23 mouse cellular contexts compared by ENCODE assay signal in genomic region chr5:114797253-114797652, GRCm38 (mm10). TPM values are rescaled to one million over a fixed set of nuclear protein-coding genes. Genes with fewer than 3 reads are reported as not detected.
DNase-seq lines count a peak whose midpoint lies in the region; ATAC-seq and TF ChIP-seq lines count a peak whose summit lies in the region.
"Had no signal": no experiment of that assay in that cellular context is flagged by ENCODE, and none has a peak within 500 bp of the region (broad histone marks: within the 10 kb centered on the region; RNA-seq: fewer than 3 reads in every experiment).

No protein-coding gene starts in this region.

- H3K27ac ChIP-seq in forebrain, embryonic 16.5 days (ENCODE audit: low read length): peak overlapping the region; percentile 12; the same call in 1 of the 2 replicates
- no peak overlapping the region for H3K27ac ChIP-seq in forebrain, embryonic 11.5 days (ENCODE audit: low read depth, low read length)
- no peak overlapping the region for H3K27ac ChIP-seq in kidney, embryonic 15.5 days
- 0 out of 2 replicates have a peak overlapping the region, but pooled peaks have one; percentile 2 for H3K27ac ChIP-seq in midbrain, embryonic 14.5 days (replicated peaks; ENCODE audit: low read depth, low read length)
- no peak overlapping the region for H3K27ac ChIP-seq in midbrain, postnatal 0 days (ENCODE audit: low read depth, low read length)
- H3K27ac ChIP-seq: left cerebral cortex, adult 2 months; liver, embryonic 15.5 days had no signal

- H3K4me2 ChIP-seq in forebrain, embryonic 16.5 days (ENCODE audit: low read length): no peak overlapping the region
- no peak overlapping the region for H3K4me2 ChIP-seq in forebrain, embryonic 11.5 days (ENCODE audit: low read depth, low read length, severe bottlenecking)
- peak overlapping the region; percentile 68; the same call in 1 of the 2 replicates for H3K4me2 ChIP-seq in kidney, embryonic 15.5 days
- H3K4me2 ChIP-seq in midbrain, embryonic 14.5 days (ENCODE audit: low read length): no peak overlapping the region; the same call in 1 of the 2 replicates
- H3K4me2 ChIP-seq in midbrain, postnatal 0 days (ENCODE audit: low read depth, low read length, poor library complexity, severe bottlenecking): no peak overlapping the region

- H3K36me3 ChIP-seq in forebrain, embryonic 16.5 days (ENCODE audit: control insufficient read depth, insufficient read depth): peaks cover 24% of the 10 kb centered on the region
- no peaks in the 10 kb centered on the region; the same call in 1 of the 2 replicates for H3K36me3 ChIP-seq in forebrain, embryonic 11.5 days (ENCODE audit: control insufficient read depth, insufficient read depth, low read length)
- peaks cover 67% of the 10 kb centered on the region for H3K36me3 ChIP-seq in kidney, embryonic 15.5 days
- peaks cover 79% of the 10 kb centered on the region for H3K36me3 ChIP-seq in midbrain, embryonic 14.5 days (ENCODE audit: control insufficient read depth, insufficient read depth, low read length)
- H3K36me3 ChIP-seq in midbrain, postnatal 0 days (ENCODE audit: insufficient read depth, low read length): peaks cover 50% of the 10 kb centered on the region

- no peak overlapping the region for H3K9ac ChIP-seq in forebrain, embryonic 16.5 days (replicated peaks; ENCODE audit: low read depth, low read length)
- H3K9ac ChIP-seq in forebrain, embryonic 11.5 days (ENCODE audit: low read length): no peak overlapping the region
- no peak overlapping the region for H3K9ac ChIP-seq in kidney, embryonic 15.5 days
- H3K9ac ChIP-seq in midbrain, embryonic 14.5 days (replicated peaks; ENCODE audit: low read length): no peak overlapping the region
- no peak overlapping the region for H3K9ac ChIP-seq in midbrain, postnatal 0 days (replicated peaks; ENCODE audit: low read length, poor library complexity, severe bottlenecking)
- H3K9ac ChIP-seq: embryonic facial prominence, embryonic 15.5 days; liver, embryonic 15.5 days had no signal

- H3K9me3 ChIP-seq in forebrain, embryonic 16.5 days (ENCODE audit: control insufficient read depth, low read length): no peaks in the 10 kb centered on the region
- H3K9me3 ChIP-seq in forebrain, embryonic 11.5 days (ENCODE audit: control insufficient read depth, low read length): no peaks in the 10 kb centered on the region
- H3K9me3 ChIP-seq in kidney, embryonic 15.5 days (replicated peaks): no peaks in the 10 kb centered on the region
- no peaks in the 10 kb centered on the region for H3K9me3 ChIP-seq in midbrain, embryonic 14.5 days (ENCODE audit: control insufficient read depth, low read length)
- H3K9me3 ChIP-seq in midbrain, postnatal 0 days (ENCODE audit: low read length): no peaks in the 10 kb centered on the region
- H3K9me3 ChIP-seq: embryonic facial prominence, embryonic 15.5 days; hindbrain, embryonic 15.5 days; liver, embryonic 15.5 days had no signal

- H3K27me3 ChIP-seq in forebrain, embryonic 16.5 days (replicated peaks; ENCODE audit: control insufficient read depth, insufficient read depth, low read length): no peaks in the 10 kb centered on the region
- H3K27me3 ChIP-seq in forebrain, embryonic 11.5 days (ENCODE audit: control insufficient read depth, insufficient read depth, low read length): no peaks in the 10 kb centered on the region
- H3K27me3 ChIP-seq in kidney, embryonic 15.5 days: 0 out of 2 replicates have a peak, but pooled peaks cover 2% of the 10 kb centered on the region
- no peaks in the 10 kb centered on the region for H3K27me3 ChIP-seq in midbrain, embryonic 14.5 days (ENCODE audit: control insufficient read depth, insufficient read depth, low read length)
- no peaks in the 10 kb centered on the region for H3K27me3 ChIP-seq in midbrain, postnatal 0 days (ENCODE audit: insufficient read depth, low read length)
- H3K27me3 ChIP-seq: embryonic facial prominence, embryonic 15.5 days; hindbrain, embryonic 15.5 days; liver, embryonic 15.5 days had no signal

- H3K4me1 ChIP-seq in forebrain, embryonic 16.5 days (replicated peaks; ENCODE audit: control insufficient read depth, insufficient read depth, low read length): peaks cover 18% of the 10 kb centered on the region
- H3K4me1 ChIP-seq in forebrain, embryonic 11.5 days (replicated peaks; ENCODE audit: control insufficient read depth, insufficient read depth, low read length): peaks cover 8% of the 10 kb centered on the region
- H3K4me1 ChIP-seq in kidney, embryonic 15.5 days: peaks cover 24% of the 10 kb centered on the region
- peaks cover 18% of the 10 kb centered on the region for H3K4me1 ChIP-seq in midbrain, embryonic 14.5 days (ENCODE audit: control insufficient read depth, insufficient read depth, low read length)
- H3K4me1 ChIP-seq in midbrain, postnatal 0 days (ENCODE audit: insufficient read depth, low read length): no peaks in the 10 kb centered on the region

- no peak for TF ChIP-seq CTCF in midbrain, postnatal 0 days (IDR thresholded peaks at IDR 0.05)

- H3K4me3 ChIP-seq in forebrain, embryonic 16.5 days (replicated peaks; ENCODE audit: low read length): no peak overlapping the region
- no peak overlapping the region for H3K4me3 ChIP-seq in forebrain, embryonic 11.5 days (ENCODE audit: low read depth, low read length)
- H3K4me3 ChIP-seq in kidney, embryonic 15.5 days (replicated peaks): no peak overlapping the region
- H3K4me3 ChIP-seq in midbrain, embryonic 14.5 days (replicated peaks; ENCODE audit: low read depth, low read length): no peak overlapping the region
- H3K4me3 ChIP-seq in midbrain, postnatal 0 days (ENCODE audit: low read depth, low read length): no peak overlapping the region

- DNase-seq in forebrain, embryonic 11.5 days (ENCODE audit: low spot score): no peak
- DNase-seq in kidney, postnatal 4 days: no peak
- no peak for DNase-seq in midbrain, embryonic 14.5 days
- DNase-seq in midbrain, postnatal 0 days (ENCODE audit: low spot score): no peak
- DNase-seq in heart, adult 18-20 months: no peak
- DNase-seq: adrenal gland, postnatal 25 days; gastrocnemius, postnatal 14 days; kidney, adult 18-20 months; kidney, postnatal 14 days; thymus, postnatal 14 days had no signal

- no peak for ATAC-seq in forebrain, embryonic 16.5 days
- ATAC-seq in forebrain, embryonic 11.5 days (replicated peaks; ENCODE audit: low FRiP score): no peak
- no peak for ATAC-seq in kidney, embryonic 15.5 days (replicated peaks; ENCODE audit: low FRiP score)
- ATAC-seq in midbrain, embryonic 14.5 days (ENCODE audit: low FRiP score, low TSS enrichment): no peak
- ATAC-seq in midbrain, postnatal 0 days (ENCODE audit: low FRiP score): no peak
- ATAC-seq: lung, postnatal 0 days had no signal

- WGBS in forebrain, embryonic 16.5 days: 76% methylated on average over 8 of the region's 8 CpGs
- WGBS in forebrain, embryonic 11.5 days: 93% methylated on average over 8 of the region's 8 CpGs
- WGBS in kidney, embryonic 15.5 days: 81% methylated on average over 8 of the region's 8 CpGs
- 87% methylated on average over 8 of the region's 8 CpGs for WGBS in midbrain, embryonic 14.5 days
- 85% methylated on average over 8 of the region's 8 CpGs for WGBS in midbrain, postnatal 0 days

RNA-seq across cellular contexts. Expression of gene Git2, which starts 21.9 kb away (rescaled TPM):
- polyA plus RNA-seq in forebrain, embryonic 16.5 days (2015; fragmentation: Nextera tagmentation; extraction: Ambion mirVana): 53.9 and 58.5 TPM in 2 replicates
- polyA plus RNA-seq in forebrain, embryonic 11.5 days (2014; fragmentation: Nextera tagmentation; extraction: Ambion mirVana): 39.3 and 41.5 TPM in 2 replicates
- polyA plus RNA-seq in kidney, embryonic 15.5 days (2015; fragmentation: Nextera tagmentation; extraction: Ambion mirVana): 42.0 and 45.5 TPM in 2 replicates
- 36.3 and 39.5 TPM in 2 replicates for polyA plus RNA-seq in midbrain, embryonic 14.5 days (2014; fragmentation: Nextera tagmentation; extraction: Ambion mirVana)
- 41.8 and 45.1 TPM in 2 replicates for total RNA-seq in midbrain, postnatal 0 days (2014; rRNA removed)
- 25.5 and 33.8 TPM in 2 replicates for polyA plus RNA-seq in midbrain, postnatal 0 days (2015; fragmentation: Nextera tagmentation; extraction: Ambion mirVana)
- total RNA-seq in heart, adult 18-20 months (2021): 10 to 100 TPM; 20.7 to 26.7 TPM

RNA-seq across cellular contexts. Expression of gene Ankrd13a, which starts 22.8 kb away (rescaled TPM):
- polyA plus RNA-seq in forebrain, embryonic 16.5 days (2015; fragmentation: Nextera tagmentation; extraction: Ambion mirVana): 29.4 and 30.1 TPM in 2 replicates
- 61.8 and 71.8 TPM in 2 replicates for polyA plus RNA-seq in forebrain, embryonic 11.5 days (2014; fragmentation: Nextera tagmentation; extraction: Ambion mirVana)
- 45.3 and 49.8 TPM in 2 replicates for polyA plus RNA-seq in kidney, embryonic 15.5 days (2015; fragmentation: Nextera tagmentation; extraction: Ambion mirVana)
- polyA plus RNA-seq in midbrain, embryonic 14.5 days (2014; fragmentation: Nextera tagmentation; extraction: Ambion mirVana): 40.9 and 48.5 TPM in 2 replicates
- total RNA-seq in midbrain, postnatal 0 days (2014; rRNA removed): 39.3 and 47.3 TPM in 2 replicates
- 22.4 and 24.9 TPM in 2 replicates for polyA plus RNA-seq in midbrain, postnatal 0 days (2015; fragmentation: Nextera tagmentation; extraction: Ambion mirVana)
- total RNA-seq in heart, adult 18-20 months (2021): 10 to 100 TPM; 30.6 to 35.8 TPM

RNA-seq across cellular contexts. Expression of gene 1500011B03Rik, which starts 26.0 kb away (rescaled TPM):
- 220 and 250 TPM in 2 replicates for polyA plus RNA-seq in forebrain, embryonic 16.5 days (2015; fragmentation: Nextera tagmentation; extraction: Ambion mirVana)
- 133 and 149 TPM in 2 replicates for polyA plus RNA-seq in forebrain, embryonic 11.5 days (2014; fragmentation: Nextera tagmentation; extraction: Ambion mirVana)
- polyA plus RNA-seq in kidney, embryonic 15.5 days (2015; fragmentation: Nextera tagmentation; extraction: Ambion mirVana): 102 and 105 TPM in 2 replicates
- polyA plus RNA-seq in midbrain, embryonic 14.5 days (2014; fragmentation: Nextera tagmentation; extraction: Ambion mirVana): 276 and 315 TPM in 2 replicates
- total RNA-seq in midbrain, postnatal 0 days (2014; rRNA removed): 299 and 345 TPM in 2 replicates
- polyA plus RNA-seq in midbrain, postnatal 0 days (2015; fragmentation: Nextera tagmentation; extraction: Ambion mirVana): 372 and 393 TPM in 2 replicates
- 1 to 10 TPM; 4.0 to 4.5 TPM for total RNA-seq in heart, adult 18-20 months (2021)

RNA-seq across cellular contexts. Expression of gene 4930519G04Rik, which starts 56.2 kb away (rescaled TPM):
- not detected in 2 replicates for polyA plus RNA-seq in forebrain, embryonic 16.5 days (2015; fragmentation: Nextera tagmentation; extraction: Ambion mirVana)
- not detected in 2 replicates for polyA plus RNA-seq in forebrain, embryonic 11.5 days (2014; fragmentation: Nextera tagmentation; extraction: Ambion mirVana)
- polyA plus RNA-seq in kidney, embryonic 15.5 days (2015; fragmentation: Nextera tagmentation; extraction: Ambion mirVana): not detected in 2 replicates
- not detected in 2 replicates for polyA plus RNA-seq in midbrain, embryonic 14.5 days (2014; fragmentation: Nextera tagmentation; extraction: Ambion mirVana)
- not detected in 2 replicates for total RNA-seq in midbrain, postnatal 0 days (2014; rRNA removed)
- polyA plus RNA-seq in midbrain, postnatal 0 days (2015; fragmentation: Nextera tagmentation; extraction: Ambion mirVana): not detected in 2 replicates
- total RNA-seq in heart, adult 18-20 months (2021): not detected
- total RNA-seq: adrenal gland, postnatal 25 days; gastrocnemius, postnatal 14 days; heart, adult 8-10 months; left cerebral cortex, adult 2 months; MEL had no signal
- polyA plus RNA-seq: embryonic facial prominence, embryonic 15.5 days; heart, embryonic 16.5 days; hindbrain, embryonic 15.5 days; limb, embryonic 11.5 days; liver, embryonic 15.5 days; lung, postnatal 0 days; neural tube, embryonic 14.5 days; small intestine, adult 2 months had no signal

Comparison
In these comparisons a context has a peak if more than half of its experiments do, and no peak if none do; other contexts are left out.
1. H3K27ac ChIP-seq: peak in forebrain, embryonic 16.5 days (single experiment) and midbrain, embryonic 14.5 days (single experiment); none in forebrain, embryonic 11.5 days (single experiment), kidney, embryonic 15.5 days (single experiment) and midbrain, postnatal 0 days (single experiment).